Mouse (Mus musculus): Measurements from ENCODE around the gene Slc9a1.
A peak's percentile ranks its signal among the peaks of the same experiment; 100 is the strongest.

The Slc9a1 gene

DNA sequence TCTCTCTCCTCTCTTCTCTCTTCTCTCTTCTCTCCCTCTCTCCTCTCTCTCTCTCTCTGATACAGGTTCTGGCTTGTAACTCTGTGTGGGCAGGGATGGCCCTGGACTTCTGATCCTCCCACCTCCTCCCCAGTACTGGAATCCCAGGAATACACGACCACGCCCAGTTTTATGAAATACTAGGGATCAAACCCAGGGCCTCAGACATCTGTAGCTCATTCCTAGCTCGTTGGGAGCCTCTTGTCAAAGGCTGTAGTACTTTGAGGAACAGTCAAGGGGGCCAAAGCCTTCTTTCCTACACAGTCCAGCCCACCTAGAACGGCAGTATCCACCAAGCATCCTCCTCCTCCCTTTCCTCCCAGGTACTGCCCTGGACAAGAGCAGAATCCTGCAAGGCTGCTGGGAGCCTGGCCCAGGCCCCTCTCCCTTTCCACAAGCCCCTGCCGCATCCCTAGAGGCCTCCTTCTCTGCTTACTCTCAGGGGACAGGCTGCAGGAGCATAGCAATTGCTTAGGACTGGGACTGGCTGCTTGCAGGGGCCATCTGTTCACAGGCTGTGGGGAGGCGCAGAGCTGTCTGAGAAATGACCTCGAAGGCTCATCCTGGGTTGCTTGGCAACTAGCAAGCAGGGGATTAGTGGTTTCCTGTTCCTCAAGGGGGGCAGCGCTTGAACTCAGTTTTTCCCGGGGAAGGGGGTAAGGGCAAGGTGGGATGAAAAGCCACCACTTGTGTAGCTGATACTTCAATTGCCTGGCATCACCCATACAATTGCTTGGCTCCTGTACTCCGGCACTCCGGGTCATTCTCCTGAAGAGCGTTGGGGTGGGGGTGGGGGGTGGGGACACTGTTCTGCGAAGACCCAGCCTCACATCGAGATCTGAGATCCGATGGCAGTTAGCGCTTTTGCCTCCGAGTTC is 70.2 kb downstream of the Slc9a1 start:
- DNase-seq (ENCODE audit: low spot score) = no peak

GRCm38 (mm10) chr4:133440377-133440795 is 70.9 kb downstream of the Slc9a1 start:
- no peak for DNase-seq (ENCODE audit: low spot score)

DNA sequence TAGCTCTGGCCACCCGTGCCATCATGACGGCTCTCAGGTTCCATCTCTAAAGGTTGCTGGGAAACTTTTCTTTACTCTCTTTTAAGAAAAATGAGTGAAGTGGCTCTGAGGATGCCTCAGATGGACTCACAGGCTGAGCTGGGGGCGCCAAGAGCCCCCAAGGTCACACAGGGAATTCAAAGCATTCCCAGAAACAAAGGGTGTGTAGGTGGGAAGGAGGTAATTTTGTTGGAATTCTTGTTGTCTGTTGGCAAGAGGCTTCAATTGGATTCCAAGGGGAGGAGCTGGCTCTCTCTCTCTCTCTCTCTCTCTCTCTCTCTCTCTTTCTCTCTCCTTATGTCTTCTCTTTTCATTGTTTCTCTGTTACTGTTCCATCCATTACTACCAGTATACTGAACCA is 72.7 kb downstream of the Slc9a1 start:
- DNase-seq (ENCODE audit: low spot score) = no peak

GRCm38 (mm10) chr4:133443085-133443484 is 73.6 kb downstream of the Slc9a1 start:
- DNase-seq (ENCODE audit: low spot score) = no peak

DNA sequence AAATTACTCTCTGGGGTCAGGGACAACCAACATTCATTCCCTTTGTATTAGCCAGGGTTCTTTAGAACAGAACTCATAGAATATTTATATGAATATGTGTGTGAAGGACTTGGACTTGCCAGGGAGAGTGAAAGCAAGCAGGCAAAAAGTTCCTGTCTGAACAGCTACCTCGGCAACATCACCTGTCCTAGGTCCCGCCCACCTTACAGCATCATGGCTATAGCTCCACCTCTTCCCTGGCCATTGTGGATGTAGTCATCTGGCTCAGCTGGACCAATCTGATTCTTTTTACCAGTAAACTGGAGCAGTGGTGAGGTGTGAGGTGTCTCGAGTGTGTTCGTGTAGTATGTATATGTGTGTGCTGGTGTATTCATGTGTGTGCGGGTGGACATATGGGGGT is 76.2 kb downstream of the Slc9a1 start:
- DNase-seq (ENCODE audit: low spot score) = no peak

DNA sequence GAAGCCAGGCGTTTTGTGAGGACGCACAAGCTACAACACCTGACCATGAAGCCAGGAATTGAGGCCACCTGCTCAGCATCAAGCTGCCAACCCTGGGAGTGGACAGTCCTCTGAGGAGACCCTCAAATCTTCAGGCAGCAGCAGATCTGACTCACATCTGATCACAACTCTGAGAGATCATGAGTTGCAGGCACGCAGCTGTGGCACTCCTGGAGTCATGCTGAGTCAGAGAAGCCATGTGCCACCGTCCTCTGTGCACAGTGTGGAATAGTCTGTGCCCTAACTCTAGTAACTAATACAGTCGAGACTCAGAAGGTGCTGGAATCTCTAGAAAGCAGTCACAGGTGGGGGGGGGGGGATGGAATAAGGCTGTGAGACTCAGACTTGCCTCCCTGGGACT is 77.9 kb downstream of the Slc9a1 start:
- no peak for DNase-seq (ENCODE audit: low spot score)

DNA sequence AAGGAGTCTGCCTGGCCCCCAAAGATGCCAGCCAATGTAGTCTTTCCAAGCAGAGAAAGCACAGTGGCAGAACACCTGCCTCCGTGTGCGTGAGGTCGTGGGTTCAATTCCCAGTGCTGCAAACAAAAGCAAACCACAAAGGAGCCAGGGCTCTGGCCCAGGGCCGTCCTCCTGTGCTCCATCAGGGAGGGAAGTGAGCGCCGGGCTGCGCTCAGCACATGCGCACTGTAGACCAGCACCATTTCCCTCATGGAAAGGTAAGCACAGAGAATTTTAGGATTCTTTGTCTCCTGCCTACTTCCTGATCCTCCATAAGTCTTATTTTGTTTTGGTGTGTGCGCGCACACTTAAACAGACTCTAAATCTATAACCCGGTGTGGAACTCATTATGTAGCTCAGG is 78.5 kb downstream of the Slc9a1 start:
- no peak for DNase-seq (ENCODE audit: low spot score)

DNA sequence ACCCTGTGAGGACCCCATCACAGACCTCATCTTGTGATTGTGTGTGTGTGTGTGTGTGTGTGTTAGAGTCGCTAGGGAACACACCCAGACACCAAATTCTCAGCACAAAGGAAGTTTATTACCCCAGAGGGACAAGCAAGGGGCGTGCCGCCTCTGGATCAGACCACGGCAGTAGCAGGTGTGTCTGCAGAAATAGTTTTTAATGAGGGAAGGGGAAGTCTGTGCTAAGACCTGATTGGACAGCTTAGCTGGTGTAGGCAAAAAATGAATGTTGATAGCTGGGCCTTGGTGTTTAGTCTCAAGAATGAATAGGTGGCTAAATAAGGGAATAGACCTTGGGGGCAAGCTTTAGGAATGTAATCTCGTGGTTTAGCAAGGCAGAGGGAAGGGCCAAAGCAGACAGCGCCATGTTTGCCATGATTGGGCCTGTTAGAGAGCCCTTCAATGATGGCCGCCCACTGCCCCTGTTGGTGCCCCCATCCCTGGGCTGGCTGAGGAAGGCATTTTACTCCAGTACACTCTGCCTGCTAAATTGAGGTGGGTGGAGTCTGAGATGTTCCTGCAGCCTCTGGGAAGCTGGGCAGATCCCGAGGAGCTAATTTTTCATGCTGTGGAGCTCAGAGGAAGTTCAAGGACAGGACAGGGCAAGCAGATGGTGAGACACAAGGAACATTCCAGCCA is 79.3 kb downstream of the Slc9a1 start:
- DNase-seq (ENCODE audit: low spot score) = no peak

DNA sequence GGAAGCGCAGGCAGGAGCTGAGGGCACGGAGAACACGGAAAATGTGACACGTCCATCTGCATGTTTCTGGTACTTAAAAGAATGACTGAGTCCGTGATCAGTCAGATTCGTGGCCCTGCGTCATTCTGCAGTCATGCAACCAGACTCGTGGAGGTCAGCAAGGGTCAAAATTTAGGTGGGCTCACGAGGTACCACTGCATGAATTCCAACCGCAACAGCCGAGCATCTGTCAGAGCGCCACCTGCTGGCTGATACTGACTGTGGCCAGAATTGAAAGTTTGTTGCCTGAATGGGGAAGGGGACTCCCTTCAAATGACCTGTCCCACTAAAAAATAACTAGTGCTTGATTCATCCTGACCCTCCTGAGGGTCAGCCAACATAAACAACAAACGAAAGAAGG is 80.2 kb downstream of the Slc9a1 start:
- no peak for DNase-seq (ENCODE audit: low spot score)

DNA sequence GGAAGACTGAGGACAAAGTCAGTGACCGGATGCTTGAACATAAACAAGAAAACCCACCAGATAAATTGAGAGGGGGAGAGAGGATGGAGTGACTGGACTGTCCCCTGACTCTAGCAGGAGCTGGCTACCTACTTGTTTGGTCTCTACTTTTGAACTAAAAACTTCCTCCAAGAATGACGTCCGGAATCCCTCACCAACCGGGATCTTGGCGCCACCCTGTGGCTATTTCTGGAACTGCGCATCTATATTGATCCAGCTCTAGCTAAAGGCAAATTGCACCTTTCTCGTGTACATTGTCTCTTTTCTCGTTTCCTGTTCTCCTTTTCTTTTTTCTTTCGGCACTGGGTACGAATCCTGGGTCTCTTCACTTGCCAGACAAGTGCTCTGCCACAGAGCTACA is 82.0 kb downstream of the Slc9a1 start:
- DNase-seq (ENCODE audit: low spot score) = peak; percentile 66

DNA sequence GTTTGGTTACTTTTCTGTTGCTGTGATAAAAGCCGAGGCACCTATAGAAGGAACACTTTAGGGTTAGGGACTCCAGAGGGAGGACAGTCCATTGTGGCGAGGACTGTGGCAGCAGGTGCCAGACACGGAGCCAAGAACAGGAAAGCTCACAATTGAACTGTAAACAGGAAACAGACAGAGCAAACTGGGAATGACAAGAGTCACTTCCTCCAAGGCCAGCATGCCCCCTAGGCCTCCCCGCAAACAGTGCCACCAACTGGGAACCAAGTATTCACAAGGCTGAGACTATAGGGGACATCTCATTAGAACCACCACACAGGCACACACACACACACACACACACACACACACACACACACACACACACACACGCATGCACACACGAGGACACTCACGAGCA is 82.9 kb downstream of the Slc9a1 start:
- DNase-seq (ENCODE audit: low spot score) = no peak

DNA sequence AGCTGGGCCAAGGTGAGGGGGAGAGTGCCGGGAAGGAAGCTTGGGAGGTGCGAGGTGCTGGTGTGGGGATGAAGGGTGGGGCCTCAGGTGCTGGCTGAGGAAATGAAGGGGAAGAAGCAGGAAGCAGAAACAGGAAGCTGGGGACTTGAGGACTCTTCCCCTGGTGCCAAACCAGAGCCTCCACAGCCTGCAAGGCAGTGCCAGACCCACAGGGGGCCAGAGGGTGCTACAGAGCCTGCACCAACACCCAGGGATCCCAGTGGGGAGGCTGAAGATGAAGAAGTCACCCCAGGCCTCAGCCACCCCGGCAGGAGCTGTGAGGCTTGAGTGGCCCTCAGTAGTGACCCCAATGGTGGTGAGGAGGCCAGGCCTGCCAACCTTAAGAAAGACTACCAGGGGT is 88.5 kb downstream of the Slc9a1 start:
- DNase-seq (ENCODE audit: low spot score) = no peak

DNA sequence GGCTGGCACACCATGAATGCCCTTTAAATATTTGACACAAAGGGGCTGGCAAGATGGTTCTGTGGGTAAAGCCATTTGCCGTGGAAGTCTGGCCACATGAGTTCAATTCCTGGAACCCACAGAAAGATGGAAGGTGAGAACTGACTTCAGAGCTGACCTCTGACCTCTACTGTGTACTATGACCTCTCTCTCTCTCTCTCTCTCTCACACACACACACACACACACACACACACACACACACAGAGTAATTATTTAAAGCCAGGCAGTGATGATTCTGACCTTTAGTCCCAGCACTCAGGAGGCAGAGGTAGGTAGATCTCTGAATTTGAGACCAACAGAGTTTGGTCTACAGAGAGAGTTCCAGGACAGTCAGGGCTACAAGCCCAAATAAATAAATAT is 90.5 kb downstream of the Slc9a1 start:
- no peak for DNase-seq (ENCODE audit: low spot score)

- no peak for DNase-seq (ENCODE audit: low spot score)
Measured at GRCm38 (mm10) chr4:133460796-133461325, 91.4 kb downstream of the Slc9a1 start.

GRCm38 (mm10) chr4:133461362-133461761 is 91.9 kb downstream of the Slc9a1 start:
- no peak for DNase-seq (ENCODE audit: low spot score)

GRCm38 (mm10) chr4:133463184-133463583 is 93.7 kb downstream of the Slc9a1 start:
- DNase-seq (ENCODE audit: low spot score) = no peak

DNA sequence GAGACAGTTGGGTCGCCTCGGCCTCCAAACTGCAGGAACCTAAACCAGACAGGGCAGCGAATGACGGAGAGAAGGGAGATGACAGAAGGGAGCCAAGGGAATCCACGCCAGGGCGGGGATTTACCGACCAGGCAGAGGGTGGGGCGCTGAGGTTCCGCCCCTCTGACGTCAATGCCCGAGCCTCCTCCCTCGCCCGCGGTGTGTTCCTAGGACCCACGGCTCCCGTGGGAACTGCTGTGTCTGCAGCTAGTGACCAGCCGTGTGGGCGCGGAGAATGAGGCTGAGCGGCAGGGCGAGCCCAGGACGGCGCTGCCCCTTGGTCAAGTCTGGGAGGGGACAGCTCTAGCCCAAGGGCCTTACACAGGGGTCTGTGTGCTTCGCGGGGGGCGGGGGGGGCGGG is 98.6 kb downstream of the Slc9a1 start:
- DNase-seq (ENCODE audit: low spot score) = peak; percentile 44

- DNase-seq (ENCODE audit: low spot score) = no peak
Measured at GRCm38 (mm10) chr4:133469122-133469521, 99.6 kb downstream of the Slc9a1 start.

DNA sequence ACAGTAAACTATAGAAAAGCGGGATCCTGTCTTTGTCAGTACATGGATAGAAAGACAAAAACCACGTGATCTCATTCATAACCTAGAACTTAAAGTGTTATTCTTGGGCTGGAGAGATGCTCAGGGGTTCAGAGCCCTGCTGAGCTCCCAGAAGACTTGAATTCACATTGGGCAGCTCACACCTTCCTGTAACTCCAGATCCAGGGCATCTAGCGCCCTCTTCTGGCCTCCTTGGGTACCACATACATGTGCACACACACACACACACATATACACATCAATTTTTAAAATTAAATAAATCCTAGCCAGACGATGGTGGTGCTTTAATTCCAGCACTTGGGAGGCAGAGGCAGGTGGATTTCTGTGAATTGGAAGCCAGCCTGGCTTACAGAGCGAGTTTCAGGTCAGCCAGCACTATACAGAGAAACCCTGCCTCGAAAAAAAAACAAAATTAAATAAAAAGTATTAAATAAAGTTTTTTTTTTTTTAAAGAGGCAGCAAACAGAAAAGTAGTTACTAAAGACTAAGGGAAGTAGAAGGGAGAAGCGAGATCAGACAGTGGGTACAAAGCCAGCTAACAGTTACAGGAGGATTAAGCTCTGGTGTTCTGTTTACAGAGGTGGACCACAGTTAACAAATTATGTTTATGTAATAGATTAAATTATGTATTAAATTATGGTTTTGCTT is 101.8 kb downstream of the Slc9a1 start:
- no peak for DNase-seq (ENCODE audit: low spot score)

Measured in urinary bladder, postnatal 10 days (tissue).